Mouse (Mus musculus): ENCODE measurements around the gene 4930544D05Rik. TPM values are rescaled to one million over a fixed set of nuclear protein-coding genes. Genes with fewer than 3 reads are reported as not detected.

The 4930544D05Rik gene
- total RNA-seq, 2 experiments from 2014 or later: not detected

- no peak for DNase-seq
Measured at GRCm38 (mm10) chr11:70598451-70598953, 17.1 kb upstream of the 4930544D05Rik start.

GRCm38 (mm10) chr11:70605024-70605566 is 10.6 kb upstream of the 4930544D05Rik start:
- DNase-seq: peak; percentile 42

DNA sequence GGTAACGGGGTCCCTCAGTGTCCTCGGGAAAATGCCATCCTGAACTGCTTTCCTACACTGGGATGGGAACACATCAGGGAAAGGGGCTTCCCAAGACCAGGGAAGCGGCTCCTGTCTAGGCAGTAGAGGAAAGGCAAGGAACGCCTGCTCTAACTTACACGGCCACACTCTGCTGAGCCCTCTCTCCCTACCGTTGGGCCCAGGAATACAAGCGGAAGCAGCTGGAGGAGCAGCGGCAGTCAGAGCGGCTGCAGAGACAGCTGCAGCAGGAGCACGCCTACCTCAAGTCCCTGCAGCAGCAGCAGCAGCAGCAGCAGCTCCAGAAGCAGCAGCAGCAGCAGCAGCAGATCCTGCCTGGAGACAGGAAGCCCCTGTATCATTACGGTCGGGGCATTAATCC is 8.9 kb upstream of the 4930544D05Rik start:
- DNase-seq: no peak

DNA sequence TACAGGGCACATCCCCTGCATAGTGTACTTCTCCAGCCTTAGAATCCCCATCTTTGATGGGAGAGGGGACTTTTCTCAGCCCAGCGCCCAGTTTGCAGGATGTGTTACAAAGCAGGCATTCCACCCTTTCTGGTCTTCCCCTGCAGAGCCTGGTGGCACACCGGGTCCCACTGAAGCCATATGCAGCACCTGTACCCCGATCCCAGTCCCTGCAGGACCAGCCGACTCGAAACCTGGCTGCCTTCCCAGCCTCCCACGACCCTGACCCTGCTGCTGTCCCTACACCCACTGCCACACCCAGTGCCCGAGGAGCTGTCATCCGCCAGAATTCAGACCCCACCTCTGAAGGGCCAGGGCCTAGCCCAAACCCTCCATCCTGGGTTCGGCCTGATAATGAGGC is 8.0 kb upstream of the 4930544D05Rik start:
- no peak for DNase-seq

- no peak for DNase-seq
Measured at GRCm38 (mm10) chr11:70608381-70609066, 7.1 kb upstream of the 4930544D05Rik start.

DNA sequence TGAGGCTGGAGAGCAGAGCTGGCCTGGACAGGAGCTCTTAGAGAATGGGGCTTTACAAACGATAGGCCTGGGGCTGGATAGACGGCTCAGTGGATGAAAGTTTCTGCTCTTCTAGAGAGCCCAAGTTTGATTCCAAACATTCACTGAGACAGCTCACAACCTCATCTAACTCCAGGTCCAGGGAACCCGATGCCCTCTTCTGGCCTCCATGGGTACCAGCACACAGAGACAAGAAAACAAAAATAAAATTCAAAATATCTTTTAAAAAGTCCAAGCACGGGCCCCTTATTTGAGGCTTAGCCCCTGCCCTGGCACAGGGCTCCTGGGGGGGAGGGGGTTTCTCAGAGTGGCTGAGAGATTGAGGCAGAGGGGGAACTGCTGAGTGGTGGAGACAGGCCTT is 4.9 kb upstream of the 4930544D05Rik start:
- no peak for DNase-seq

DNA sequence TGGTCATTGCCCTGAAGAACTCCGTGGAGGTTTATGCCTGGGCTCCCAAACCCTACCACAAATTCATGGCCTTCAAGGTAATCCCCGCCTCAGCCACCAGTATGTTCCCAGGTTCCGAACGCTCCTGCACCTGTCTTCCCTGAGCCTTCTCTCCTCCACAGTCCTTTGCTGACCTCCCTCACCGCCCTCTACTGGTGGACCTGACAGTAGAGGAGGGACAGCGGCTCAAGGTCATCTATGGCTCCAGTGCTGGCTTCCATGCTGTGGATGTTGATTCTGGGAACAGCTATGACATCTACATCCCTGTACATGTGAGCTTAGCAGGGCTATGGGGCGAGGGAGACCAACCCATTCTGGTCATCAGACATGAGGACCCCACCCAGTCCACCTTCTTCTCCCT is 3.1 kb upstream of the 4930544D05Rik start:
- DNase-seq: no peak

- DNase-seq: peak; percentile 67
Measured at GRCm38 (mm10) chr11:70615074-70615473, 574 bp upstream of the 4930544D05Rik start.

DNA sequence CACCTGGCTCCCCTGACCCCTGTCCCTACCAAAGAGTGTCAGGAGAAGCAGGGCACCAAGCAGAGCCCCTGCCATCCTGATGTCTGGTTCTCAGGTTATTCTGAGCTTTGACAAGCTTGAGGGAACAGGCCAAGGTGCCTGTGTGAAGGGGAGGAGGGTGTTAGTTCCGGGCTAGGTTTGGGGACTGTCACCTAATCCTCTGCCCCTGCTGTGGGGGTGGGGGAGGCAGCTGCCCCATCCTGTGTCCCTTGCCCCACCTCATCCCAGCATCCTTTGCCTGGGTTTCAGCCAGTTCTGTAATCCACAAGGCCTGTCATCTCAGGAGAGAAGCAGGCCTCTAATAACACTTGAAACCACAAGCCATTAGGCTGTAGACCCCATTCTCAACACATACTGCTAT is 3.5 kb downstream of the 4930544D05Rik start, which contains the start of gene Chrne:
Gene Chrne (minus strand): TSS at position 116 of the 400 bp plus-strand sequence.
- peak; percentile 70 for DNase-seq

DNA sequence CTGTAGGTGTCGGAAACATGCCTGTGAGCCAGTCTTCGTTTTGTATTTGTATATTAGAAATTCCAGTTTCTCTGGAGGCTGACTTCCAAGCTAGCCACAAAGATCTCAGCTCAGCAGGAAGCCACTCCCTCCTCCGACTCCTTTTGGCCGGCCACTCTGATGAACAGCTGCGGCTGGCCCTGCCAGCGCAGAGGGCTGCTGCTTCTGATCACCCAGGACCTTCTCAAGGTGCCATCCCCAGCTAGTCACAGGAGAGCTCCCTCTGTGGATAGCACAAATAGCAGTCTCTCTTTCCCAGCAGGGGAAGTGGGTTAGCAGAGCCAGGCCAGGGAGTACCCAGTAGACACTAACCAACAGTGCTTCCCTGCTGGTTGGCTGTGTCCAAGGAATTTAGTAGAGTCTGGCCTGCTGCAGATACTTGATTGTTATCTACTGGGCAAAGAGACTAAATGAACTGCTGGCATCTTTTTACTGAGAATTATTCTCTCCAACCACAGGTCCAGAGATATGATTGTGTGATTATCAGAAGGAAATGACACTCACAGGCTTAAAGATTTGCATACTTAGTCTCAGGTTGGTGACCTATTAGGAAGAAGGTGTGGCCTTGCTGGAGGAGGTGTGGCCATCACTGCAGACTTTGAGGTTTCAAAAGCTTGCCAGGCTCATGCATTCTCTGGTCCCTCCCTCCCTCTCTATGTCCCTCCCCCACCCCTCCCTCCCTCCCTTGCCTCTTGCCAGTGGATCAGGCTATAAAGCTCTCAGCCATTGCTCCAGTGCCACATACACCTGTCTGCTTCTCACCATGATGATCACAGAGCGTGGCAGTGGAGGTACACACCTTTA is 6.5 kb downstream of the 4930544D05Rik start:
- peak; percentile 67 for DNase-seq

DNA sequence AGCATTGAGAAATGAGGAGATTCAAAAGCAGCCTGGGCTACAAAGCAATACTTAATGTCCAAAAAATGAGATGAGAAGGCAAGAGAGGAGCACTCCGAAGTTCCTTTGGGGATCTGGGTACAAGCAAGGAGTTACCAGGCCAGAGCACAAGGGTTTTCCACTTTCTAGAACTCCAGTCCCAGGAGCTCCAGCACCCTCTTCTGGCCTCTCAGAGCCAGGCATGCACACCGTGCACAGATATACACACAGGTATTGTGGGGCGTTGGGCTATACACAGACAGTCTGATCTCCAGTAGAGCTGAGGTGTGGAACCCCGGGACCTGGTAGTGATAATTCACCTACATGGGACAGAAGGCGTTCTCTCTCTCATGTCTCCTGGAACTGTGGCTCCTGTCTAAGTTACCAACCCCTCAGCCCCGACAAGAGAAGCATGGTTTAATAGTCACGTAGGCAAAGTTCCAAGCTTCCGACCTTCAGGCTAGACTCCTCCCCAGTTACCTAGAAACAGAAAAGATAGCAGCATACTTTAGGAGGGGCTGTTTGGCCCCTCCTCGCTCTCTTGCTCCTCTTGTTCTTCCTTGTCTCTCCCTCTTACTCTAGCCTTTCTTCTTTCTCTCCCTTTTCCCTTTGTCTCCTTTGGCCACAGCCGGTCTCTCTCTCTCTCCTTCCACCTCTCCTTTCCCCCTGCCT is 7.5 kb downstream of the 4930544D05Rik start:
- no peak for DNase-seq

GRCm38 (mm10) chr11:70625473-70625872 is 9.8 kb downstream of the 4930544D05Rik start:
- DNase-seq: no peak

- DNase-seq: no peak
Measured at GRCm38 (mm10) chr11:70626877-70627276, 11.2 kb downstream of the 4930544D05Rik start.

DNA sequence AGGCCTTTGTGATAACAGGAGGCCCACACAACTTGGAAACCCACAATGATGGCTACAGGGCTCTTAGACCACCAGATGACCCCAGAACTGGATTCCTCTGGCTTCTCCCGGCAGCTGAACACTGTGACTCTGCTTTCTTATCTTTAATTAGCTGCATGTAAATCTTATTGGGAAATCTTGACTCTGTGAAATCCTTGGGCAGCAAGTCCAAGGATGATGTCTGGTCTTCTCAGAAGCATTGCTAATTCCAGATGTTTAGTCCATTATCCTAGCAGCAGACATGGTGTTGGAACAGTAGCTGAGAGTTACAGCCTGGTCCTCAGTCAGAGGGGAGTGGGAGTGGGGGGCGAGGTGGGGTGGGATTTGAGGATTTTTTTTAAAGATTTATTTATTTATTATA is 12.8 kb downstream of the 4930544D05Rik start:
- DNase-seq: no peak

DNA sequence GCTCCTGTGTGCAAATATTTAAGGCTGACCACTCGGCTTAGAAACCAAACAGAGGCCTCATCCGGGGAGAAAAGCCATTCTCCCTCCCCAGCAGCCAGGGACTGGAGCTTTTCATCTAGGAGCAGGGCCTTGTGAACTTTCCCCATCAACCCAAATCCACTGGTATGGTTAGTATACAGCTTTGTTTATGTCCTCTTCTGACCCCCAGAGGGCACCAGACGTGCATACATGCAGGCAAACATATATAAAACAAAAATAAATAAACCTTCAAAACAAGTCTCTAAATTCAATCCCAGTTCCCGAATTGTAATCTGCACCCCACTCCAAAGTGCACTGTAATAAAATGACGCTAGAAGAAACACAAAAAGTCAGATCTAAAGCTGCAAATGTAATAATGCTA is 13.9 kb downstream of the 4930544D05Rik start:
- no peak for DNase-seq

DNA sequence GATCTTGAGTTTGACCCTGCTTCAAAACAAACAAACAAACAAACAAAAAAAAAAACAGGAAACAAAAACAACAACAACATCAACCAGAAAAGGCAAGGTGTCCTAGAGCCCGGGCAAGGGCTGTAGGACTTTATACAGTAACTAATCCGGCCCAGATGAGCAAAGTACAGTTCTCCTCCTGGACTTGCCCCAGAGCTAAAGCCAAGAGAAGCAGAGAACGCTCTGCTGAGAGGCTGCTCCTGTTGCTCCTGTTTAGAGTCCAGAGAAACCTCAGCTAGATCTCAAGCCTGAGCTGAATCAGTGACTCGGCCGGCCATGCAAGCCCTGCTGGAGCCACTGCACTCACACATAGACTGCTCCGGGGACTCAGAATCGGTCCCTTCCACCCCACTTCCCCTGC is 14.5 kb downstream of the 4930544D05Rik start:
- DNase-seq: no peak

GRCm38 (mm10) chr11:70635601-70636000 is 20.0 kb downstream of the 4930544D05Rik start:
- no peak for DNase-seq

DNA sequence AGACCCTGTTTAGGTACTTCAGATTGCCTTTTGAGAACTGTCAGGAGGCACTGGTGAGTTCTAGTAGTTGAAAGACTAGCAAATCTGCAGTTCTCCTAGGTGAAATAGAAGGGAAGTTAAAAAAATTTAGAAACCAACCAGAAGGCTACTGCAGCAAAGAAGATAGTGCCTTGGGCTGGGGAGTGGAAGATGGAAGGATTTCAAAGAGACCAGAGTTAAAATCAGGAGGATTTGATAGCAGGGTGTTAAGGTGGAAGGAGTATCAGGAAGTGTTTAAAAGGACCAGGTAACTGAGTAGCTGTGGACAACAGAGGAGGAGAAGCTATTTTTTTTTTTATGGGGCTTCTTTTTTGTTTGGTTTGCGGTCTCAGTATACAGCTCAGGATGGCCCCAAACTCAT is 22.1 kb downstream of the 4930544D05Rik start:
- DNase-seq: no peak

DNA sequence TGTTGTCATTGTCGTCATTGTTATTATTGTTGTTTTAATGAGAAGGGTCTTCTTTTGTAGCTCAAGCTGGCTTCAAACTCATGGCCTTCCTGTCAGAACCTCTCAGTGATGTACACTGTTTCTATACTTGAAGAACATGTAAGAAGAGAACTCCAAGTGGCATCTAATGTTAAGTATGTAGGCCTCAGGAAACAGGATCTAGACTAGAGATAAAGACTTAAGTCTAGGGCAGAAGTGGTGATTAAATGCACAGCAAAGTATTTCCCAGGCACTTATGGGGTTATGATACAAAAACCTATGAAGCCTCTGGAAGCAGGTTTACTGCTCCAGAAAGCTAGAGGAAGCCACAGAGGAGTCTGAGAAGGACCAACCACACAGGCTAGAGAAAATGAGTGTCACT is 22.6 kb downstream of the 4930544D05Rik start:
- DNase-seq: no peak

GRCm38 (mm10) chr11:70638714-70639278 is 23.1 kb downstream of the 4930544D05Rik start, which contains the start of gene Gp1ba:
Gene Gp1ba, plus strand, starts transcription at chr11:70639122.
- DNase-seq: no peak

GRCm38 (mm10) chr11:70639976-70640375 is 24.3 kb downstream of the 4930544D05Rik start:
- DNase-seq: no peak

DNA sequence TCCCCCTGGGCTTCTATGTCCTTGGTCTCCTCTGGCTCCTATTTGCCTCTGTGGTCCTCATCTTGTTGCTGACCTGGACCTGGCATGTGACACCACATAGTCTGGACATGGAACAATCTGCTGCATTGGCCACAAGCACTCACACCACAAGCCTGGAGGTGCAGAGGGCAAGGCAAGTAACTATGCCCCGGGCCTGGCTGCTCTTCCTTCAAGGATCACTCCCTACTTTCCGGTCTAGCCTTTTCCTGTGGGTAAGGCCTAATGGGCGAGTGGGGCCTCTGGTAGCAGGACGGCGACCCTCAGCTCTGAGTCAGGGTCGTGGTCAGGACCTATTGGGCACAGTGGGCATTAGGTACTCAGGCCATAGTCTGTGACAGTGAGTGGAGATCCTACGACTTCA is 25.6 kb downstream of the 4930544D05Rik start:
- DNase-seq: no peak
